Comparison of ENCODE assay signal across 8 mouse cellular contexts in genomic region chr10:81432169-81432867, GRCm38 (mm10). TPM values are rescaled to one million over a fixed set of nuclear protein-coding genes. Genes with fewer than 3 reads are reported as not detected.
DNase-seq lines count a peak whose midpoint lies in the region; ATAC-seq and TF ChIP-seq lines count a peak whose summit lies in the region.

No protein-coding gene starts in this region.

- ATAC-seq in heart, postnatal 0 days (ENCODE audit: insufficient read depth, low read depth), result no peak
- no peak for ATAC-seq in limb, embryonic 13.5 days (ENCODE audit: low FRiP score, low read depth)
- peak; percentile 7; the same call in 1 of the 2 replicates for ATAC-seq in neural tube, embryonic 15.5 days (ENCODE audit: low FRiP score)

- peak overlapping the region; percentile 64; the same call in 1 of the 2 replicates for H3K27ac ChIP-seq in heart, embryonic 10.5 days
- peak overlapping the region; percentile 36 for H3K27ac ChIP-seq in bone marrow macrophage, adult 2 months (ENCODE audit: insufficient read depth, low read depth, low read length)
- peak overlapping the region; percentile 55 for H3K27ac ChIP-seq in heart, postnatal 0 days (ENCODE audit: low read depth)
- H3K27ac ChIP-seq in limb, embryonic 13.5 days, result no peak overlapping the region
- H3K27ac ChIP-seq in neural tube, embryonic 15.5 days (replicated peaks), result peak overlapping the region; percentile 58

- no peak for TF ChIP-seq POLR2A in bone marrow macrophage, adult 2 months (IDR thresholded peaks at IDR 0.05; ENCODE audit: borderline replicate concordance, low read depth, low read length)

- no peaks in the 10 kb centered on the region for H3K36me3 ChIP-seq in heart, embryonic 10.5 days
- H3K36me3 ChIP-seq in heart, postnatal 0 days (replicated peaks; ENCODE audit: control insufficient read depth, insufficient read depth, low read length), result no peaks in the 10 kb centered on the region
- no peaks in the 10 kb centered on the region for H3K36me3 ChIP-seq in limb, embryonic 13.5 days
- no peaks in the 10 kb centered on the region for H3K36me3 ChIP-seq in neural tube, embryonic 15.5 days

- H3K4me3 ChIP-seq in heart, embryonic 10.5 days, result peak overlapping the region; percentile 48
- peak overlapping the region; percentile 63 for H3K4me3 ChIP-seq in bone marrow macrophage, adult 2 months (ENCODE audit: insufficient read depth, low read length)
- no peak overlapping the region for H3K4me3 ChIP-seq in heart, postnatal 0 days (ENCODE audit: low read depth, low read length)
- H3K4me3 ChIP-seq in limb, embryonic 13.5 days, result peak overlapping the region; percentile 20; the same call in 1 of the 2 replicates
- peak overlapping the region; percentile 28 for H3K4me3 ChIP-seq in neural tube, embryonic 15.5 days (replicated peaks)

- H3K9ac ChIP-seq in heart, postnatal 0 days (replicated peaks; ENCODE audit: low read depth, low read length), result no peak overlapping the region
- no peak overlapping the region for H3K9ac ChIP-seq in limb, embryonic 13.5 days
- H3K9ac ChIP-seq in neural tube, embryonic 15.5 days (replicated peaks), result no peak overlapping the region

- DNase-seq in heart, embryonic 10.5 days (ENCODE audit: low spot score), result peak; percentile 71
- DNase-seq in heart, postnatal 25 days (ENCODE audit: low spot score), result no peak
- DNase-seq in heart, postnatal 0 days (ENCODE audit: low spot score), result no peak
- no peak for DNase-seq in frontal cortex, postnatal 36 days (ENCODE audit: low spot score in 2 of 2)
- no peak for DNase-seq in adipocyte (ENCODE audit: low spot score)

- H3K4me2 ChIP-seq in heart, postnatal 0 days (ENCODE audit: low read depth, low read length), result peak overlapping the region; percentile 31
- H3K4me2 ChIP-seq in limb, embryonic 13.5 days (replicated peaks), result peak overlapping the region; percentile 61
- peak overlapping the region; percentile 60 for H3K4me2 ChIP-seq in neural tube, embryonic 15.5 days

- 61% methylated on average over 21 of the region's 21 CpGs for WGBS in heart, embryonic 10.5 days
- 70% methylated on average over 21 of the region's 21 CpGs for WGBS in heart, postnatal 0 days
- 66% methylated on average over 21 of the region's 21 CpGs for WGBS in limb, embryonic 13.5 days
- 60% methylated on average over 21 of the region's 21 CpGs for WGBS in neural tube, embryonic 15.5 days

- intact Hi-C loops in heart, postnatal 25 days (cut with DNase I), result no loop called here

- no peaks in the 10 kb centered on the region for H3K9me3 ChIP-seq in heart, embryonic 10.5 days
- H3K9me3 ChIP-seq in heart, postnatal 0 days (replicated peaks; ENCODE audit: control insufficient read depth, low read length), result no peaks in the 10 kb centered on the region
- H3K9me3 ChIP-seq in limb, embryonic 13.5 days, result no peaks in the 10 kb centered on the region
- H3K9me3 ChIP-seq in neural tube, embryonic 15.5 days (replicated peaks), result no peaks in the 10 kb centered on the region

- H3K27me3 ChIP-seq in heart, embryonic 10.5 days (ENCODE audit: insufficient read depth, poor library complexity, severe bottlenecking), result peaks cover 63% of the 10 kb centered on the region
- H3K27me3 ChIP-seq in heart, postnatal 0 days (ENCODE audit: control insufficient read depth, insufficient read depth, low read length), result no peaks in the 10 kb centered on the region
- peaks cover 29% of the 10 kb centered on the region for H3K27me3 ChIP-seq in limb, embryonic 13.5 days
- H3K27me3 ChIP-seq in neural tube, embryonic 15.5 days (replicated peaks), result peaks cover 11% of the 10 kb centered on the region

- H3K4me1 ChIP-seq in heart, embryonic 10.5 days, result peaks cover 44% of the 10 kb centered on the region
- peaks cover 33% of the 10 kb centered on the region for H3K4me1 ChIP-seq in bone marrow macrophage, adult 2 months (ENCODE audit: control insufficient read depth, insufficient read depth, low read length)
- peaks cover 16% of the 10 kb centered on the region for H3K4me1 ChIP-seq in heart, postnatal 0 days (ENCODE audit: control insufficient read depth, insufficient read depth)
- H3K4me1 ChIP-seq in limb, embryonic 13.5 days, result peaks cover 28% of the 10 kb centered on the region
- H3K4me1 ChIP-seq in neural tube, embryonic 15.5 days, result peaks cover 59% of the 10 kb centered on the region

- no peak for TF ChIP-seq EP300 in heart, postnatal 0 days (IDR thresholded peaks at IDR 0.05; ENCODE audit: low read depth)

- TF ChIP-seq CTCF in bone marrow macrophage, adult 2 months (IDR thresholded peaks at IDR 0.05; ENCODE audit: low read depth, low read length), result no peak
- no peak for TF ChIP-seq CTCF in heart, postnatal 0 days (IDR thresholded peaks at IDR 0.05; ENCODE audit: low read depth)

RNA-seq across cellular contexts. Expression of gene Nfic, which starts 23.1 kb away (rescaled TPM):
- 23.0 and 24.3 TPM in 2 replicates for polyA plus RNA-seq in heart, embryonic 10.5 days (2016; fragmentation: Nextera tagmentation; extraction: Ambion mirVana)
- 100 to 1,000 TPM; 110 to 130 TPM for total RNA-seq in heart, postnatal 25 days (2021)
- polyA plus RNA-seq in bone marrow macrophage, adult 2 months (2012; ENCODE audit: insufficient read depth, insufficient read length, missing spikeins), result 31.8 and 38.6 TPM in 2 replicates
- 24.6 and 47.6 TPM in 2 replicates for total RNA-seq in heart, postnatal 0 days (2014; rRNA removed; ENCODE audit: low replicate concordance)
- polyA plus RNA-seq in heart, postnatal 0 days (2015; fragmentation: Nextera tagmentation; extraction: Ambion mirVana), result 73.7 and 77.9 TPM in 2 replicates
- polyA plus RNA-seq in limb, embryonic 13.5 days (2015; fragmentation: Nextera tagmentation; extraction: Ambion mirVana), result 77.2 and 82.8 TPM in 2 replicates
- 35.0 and 35.8 TPM in 2 replicates for polyA plus RNA-seq in neural tube, embryonic 15.5 days (2015; fragmentation: Nextera tagmentation; extraction: Ambion mirVana)

RNA-seq across cellular contexts. Expression of gene Smim24, which starts 39.5 kb away (rescaled TPM):
- 3.4 and 4.0 TPM in 2 replicates for polyA plus RNA-seq in heart, embryonic 10.5 days (2016; fragmentation: Nextera tagmentation; extraction: Ambion mirVana)
- 1 to 10 TPM; 2.0 TPM for total RNA-seq in heart, postnatal 25 days (2021)
- polyA plus RNA-seq in bone marrow macrophage, adult 2 months (2012; ENCODE audit: insufficient read depth, insufficient read length, missing spikeins), result 41.9 and 45.5 TPM in 2 replicates
- 6.6 and 7.8 TPM in 2 replicates for total RNA-seq in heart, postnatal 0 days (2014; rRNA removed; ENCODE audit: low replicate concordance)
- 3.3 and 3.8 TPM in 2 replicates for polyA plus RNA-seq in heart, postnatal 0 days (2015; fragmentation: Nextera tagmentation; extraction: Ambion mirVana)
- polyA plus RNA-seq in limb, embryonic 13.5 days (2015; fragmentation: Nextera tagmentation; extraction: Ambion mirVana), result 4.2 and 4.7 TPM in 2 replicates
- polyA plus RNA-seq in neural tube, embryonic 15.5 days (2015; fragmentation: Nextera tagmentation; extraction: Ambion mirVana), result 2.5 and 9.3 TPM in 2 replicates

RNA-seq across cellular contexts. Expression of gene Gm48552, which starts 43.5 kb away (rescaled TPM):
- polyA plus RNA-seq in heart, embryonic 10.5 days (2016; fragmentation: Nextera tagmentation; extraction: Ambion mirVana), result 1.1 and 1.7 TPM in 2 replicates
- total RNA-seq in heart, postnatal 25 days (2021), result under 1 TPM in 1 of 2 experiments, not detected in 1; 0.70 TPM
- polyA plus RNA-seq in bone marrow macrophage, adult 2 months (2012; ENCODE audit: insufficient read depth, insufficient read length, missing spikeins), result not detected in 2 replicates
- not detected in 2 replicates for total RNA-seq in heart, postnatal 0 days (2014; rRNA removed; ENCODE audit: low replicate concordance)
- polyA plus RNA-seq in heart, postnatal 0 days (2015; fragmentation: Nextera tagmentation; extraction: Ambion mirVana), result 0.45 and 0.70 TPM in 2 replicates
- 1.7 and 1.9 TPM in 2 replicates for polyA plus RNA-seq in limb, embryonic 13.5 days (2015; fragmentation: Nextera tagmentation; extraction: Ambion mirVana)
- polyA plus RNA-seq in neural tube, embryonic 15.5 days (2015; fragmentation: Nextera tagmentation; extraction: Ambion mirVana), result 3.4 and 3.6 TPM in 2 replicates

RNA-seq across cellular contexts. Expression of gene Gm48551, which starts 48.1 kb away (rescaled TPM):
- polyA plus RNA-seq in heart, embryonic 10.5 days (2016; fragmentation: Nextera tagmentation; extraction: Ambion mirVana), result 2.2 and 3.1 TPM in 2 replicates
- total RNA-seq in heart, postnatal 25 days (2021), result under 1 TPM; 0.61 to 0.78 TPM
- 0.75 and 2.2 TPM in 2 replicates for polyA plus RNA-seq in bone marrow macrophage, adult 2 months (2012; ENCODE audit: insufficient read depth, insufficient read length, missing spikeins)
- 0.11 TPM in 1 of 2 replicates, not detected in the other for total RNA-seq in heart, postnatal 0 days (2014; rRNA removed; ENCODE audit: low replicate concordance)
- 0.43 and 1.1 TPM in 2 replicates for polyA plus RNA-seq in heart, postnatal 0 days (2015; fragmentation: Nextera tagmentation; extraction: Ambion mirVana)
- 3.3 and 4.0 TPM in 2 replicates for polyA plus RNA-seq in limb, embryonic 13.5 days (2015; fragmentation: Nextera tagmentation; extraction: Ambion mirVana)
- polyA plus RNA-seq in neural tube, embryonic 15.5 days (2015; fragmentation: Nextera tagmentation; extraction: Ambion mirVana), result 5.7 and 7.2 TPM in 2 replicates

RNA-seq across cellular contexts. Expression of gene Dohh, which starts 48.1 kb away (rescaled TPM):
- 100 and 105 TPM in 2 replicates for polyA plus RNA-seq in heart, embryonic 10.5 days (2016; fragmentation: Nextera tagmentation; extraction: Ambion mirVana)
- total RNA-seq in heart, postnatal 25 days (2021), result 10 to 100 TPM; 52.0 to 56.2 TPM
- 23.1 and 29.5 TPM in 2 replicates for polyA plus RNA-seq in bone marrow macrophage, adult 2 months (2012; ENCODE audit: insufficient read depth, insufficient read length, missing spikeins)
- total RNA-seq in heart, postnatal 0 days (2014; rRNA removed; ENCODE audit: low replicate concordance), result 123 and 139 TPM in 2 replicates
- 75.2 and 77.6 TPM in 2 replicates for polyA plus RNA-seq in heart, postnatal 0 days (2015; fragmentation: Nextera tagmentation; extraction: Ambion mirVana)
- polyA plus RNA-seq in limb, embryonic 13.5 days (2015; fragmentation: Nextera tagmentation; extraction: Ambion mirVana), result 72.7 and 79.4 TPM in 2 replicates
- polyA plus RNA-seq in neural tube, embryonic 15.5 days (2015; fragmentation: Nextera tagmentation; extraction: Ambion mirVana), result 101 TPM in 2 replicates
